Mouse (Mus musculus): ENCODE measurements around the gene Slc4a1.

Gene Slc4a1

DNA sequence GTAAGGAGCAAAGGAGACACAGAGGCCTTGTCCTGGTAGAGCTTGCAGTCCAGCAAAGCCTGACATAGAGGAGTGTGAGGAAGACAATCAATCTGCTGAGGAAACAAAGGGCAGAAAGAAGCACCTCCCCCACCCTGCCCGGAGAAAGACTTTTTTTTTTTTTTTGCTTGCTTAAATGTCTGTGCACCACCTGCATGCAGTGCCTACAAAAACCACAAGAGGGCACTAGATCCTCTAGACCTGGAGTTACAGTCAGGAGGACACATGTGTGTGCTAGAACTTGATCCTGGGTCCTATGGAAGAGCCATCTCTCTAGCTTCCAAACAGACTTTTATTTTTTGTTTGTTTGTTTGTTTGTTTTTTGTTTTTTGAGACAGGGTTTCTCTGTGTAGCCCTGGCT, 66.2 kb downstream of the Slc4a1 start:
- peak; percentile 32 for DNase-seq (ENCODE audit: inconsistent ontology term)
